Mouse (Mus musculus) layer of hippocampus, postnatal 10 days (tissue): ENCODE data around the gene Epc2. TPM values are rescaled to one million over a fixed set of nuclear protein-coding genes. Genes with fewer than 3 reads are reported as not detected.

ENCODE experiments used
- DNase-seq, 2 experiments: peaks; one replicate each; pipeline ENCODE4 v3.0.0; 2021; ENCODE audit warnings: low spot score in 2 of 2
- total RNA-seq, 2 experiments: library from RNA; stranded (reverse); gene quantifications; 2 replicates each; pipeline ENCODE4 v1.2.3; 2021

Epc2 gene
- total RNA-seq, 2 experiments from 2014 or later: 45.7 to 47.3 TPM

GRCm38 (mm10) chr2:49569862-49570777 lies 118.8 kb downstream of the Epc2 start:
- DNase-seq: peak; percentile 62 to 65

- DNase-seq: no peak
Measured at GRCm38 (mm10) chr2:49570778-49571101, 119.5 kb downstream of the Epc2 start.

GRCm38 (mm10) chr2:49571159-49571920 lies 120.1 kb downstream of the Epc2 start:
- no peak for DNase-seq

GRCm38 (mm10) chr2:49572111-49572642 lies 120.9 kb downstream of the Epc2 start:
- DNase-seq: peak; percentile 34 to 47

GRCm38 (mm10) chr2:49572684-49573083 lies 121.4 kb downstream of the Epc2 start:
- DNase-seq: no peak

- no peak for DNase-seq
Measured at GRCm38 (mm10) chr2:49573282-49573681, 122.0 kb downstream of the Epc2 start.

- no peak for DNase-seq
Measured at GRCm38 (mm10) chr2:49580585-49580984, 129.3 kb downstream of the Epc2 start.

- no peak for DNase-seq
Measured at GRCm38 (mm10) chr2:49582546-49582945, 131.3 kb downstream of the Epc2 start.

GRCm38 (mm10) chr2:49583311-49583710 lies 132.0 kb downstream of the Epc2 start:
- DNase-seq: no peak

- no peak for DNase-seq
Measured at GRCm38 (mm10) chr2:49590450-49590849, 139.2 kb downstream of the Epc2 start.

GRCm38 (mm10) chr2:49592926-49593325 lies 141.6 kb downstream of the Epc2 start:
- DNase-seq: no peak

GRCm38 (mm10) chr2:49594886-49595285 lies 143.6 kb downstream of the Epc2 start:
- DNase-seq: no peak

GRCm38 (mm10) chr2:49596318-49596717 lies 145.0 kb downstream of the Epc2 start:
- DNase-seq: no peak

GRCm38 (mm10) chr2:49600021-49600681 lies 148.9 kb downstream of the Epc2 start:
- DNase-seq: no peak

Other genes with a start within 250 kb of the Epc2 start
- 100 to 1,000 TPM; 545 to 571 TPM for gene Kif5c, start 167.8 kb downstream of the Epc2 start, total RNA-seq